Mouse (Mus musculus) C2C12 (cell line): ENCODE results near the gene Klhl20.

Experiments
- CEBPB ChIP-seq: IDR thresholded peaks from one replicate; pipeline ENCODE4 v1.6.1; 2011; ENCODE audit warnings: low read depth, mild to moderate bottlenecking, control low read depth, moderate library complexity
- CTCF ChIP-seq: IDR thresholded peaks from one replicate; pipeline ENCODE4 v1.5.1; 2011; ENCODE audit not compliant: control insufficient read depth, insufficient read depth, insufficient read length
- MAX ChIP-seq: IDR thresholded peaks from one replicate; pipeline ENCODE4 v1.6.1; 2011; ENCODE audit warnings: mild to moderate bottlenecking, control low read depth
- MYOD1 ChIP-seq: IDR thresholded peaks from one replicate; pipeline ENCODE4 v1.6.1; 2011; ENCODE audit warnings: low read depth; ENCODE audit not compliant: control insufficient read depth, insufficient read length
- MYOG ChIP-seq: IDR thresholded peaks from one replicate; pipeline ENCODE4 v1.6.1; 2011; ENCODE audit not compliant: control insufficient read depth, insufficient read length; ENCODE audit errors: extremely low read depth
- USF1 ChIP-seq: IDR thresholded peaks from one replicate; pipeline ENCODE4 v1.6.1; 2011; ENCODE audit warnings: low read depth, mild to moderate bottlenecking, control low read depth, moderate library complexity

GRCm38 (mm10) chr1:161139496-161139895 lies 8.2 kb upstream of the Klhl20 start:
- TF ChIP-seq CTCF (no peak), MYOG (no peak), CEBPB (no peak), MYOD1 (no peak), USF1 (no peak), MAX (no peak)
